Mouse (Mus musculus): ENCODE data around the gene Erich3. TPM values are rescaled to one million over a fixed set of nuclear protein-coding genes. Genes with fewer than 3 reads are reported as not detected.

Gene Erich3
- total RNA-seq, 1 experiment from 2014 or later: not detected

- no peak for ATAC-seq (replicated peaks; ENCODE audit: low read depth, poor library complexity, severe bottlenecking)
Measured at GRCm38 (mm10) chr3:154761108-154761507, 97.4 kb downstream of the Erich3 start.

GRCm38 (mm10) chr3:154763374-154763773 is 99.7 kb downstream of the Erich3 start:
- ATAC-seq (replicated peaks; ENCODE audit: low read depth, poor library complexity, severe bottlenecking): no peak

GRCm38 (mm10) chr3:154764115-154764514 is 100.5 kb downstream of the Erich3 start:
- ATAC-seq (replicated peaks; ENCODE audit: low read depth, poor library complexity, severe bottlenecking): no peak

- ATAC-seq (replicated peaks; ENCODE audit: low read depth, poor library complexity, severe bottlenecking): no peak
Measured at GRCm38 (mm10) chr3:154766321-154766720, 102.7 kb downstream of the Erich3 start.

- ATAC-seq (replicated peaks; ENCODE audit: low read depth, poor library complexity, severe bottlenecking): no peak
Measured at GRCm38 (mm10) chr3:154771651-154772050, 108.0 kb downstream of the Erich3 start.

GRCm38 (mm10) chr3:154778836-154779595 is 115.4 kb downstream of the Erich3 start:
- ATAC-seq (replicated peaks; ENCODE audit: low read depth, poor library complexity, severe bottlenecking): no peak

GRCm38 (mm10) chr3:154786354-154786753 is 122.7 kb downstream of the Erich3 start:
- ATAC-seq (replicated peaks; ENCODE audit: low read depth, poor library complexity, severe bottlenecking): no peak

- no peak for ATAC-seq (replicated peaks; ENCODE audit: low read depth, poor library complexity, severe bottlenecking)
Measured at GRCm38 (mm10) chr3:154787611-154788010, 124.0 kb downstream of the Erich3 start.

GRCm38 (mm10) chr3:154793571-154793970 is 129.9 kb downstream of the Erich3 start:
- no peak for ATAC-seq (replicated peaks; ENCODE audit: low read depth, poor library complexity, severe bottlenecking)

- no peak for ATAC-seq (replicated peaks; ENCODE audit: low read depth, poor library complexity, severe bottlenecking)
Measured at GRCm38 (mm10) chr3:154798806-154799205, 135.1 kb downstream of the Erich3 start.

- no peak for ATAC-seq (replicated peaks; ENCODE audit: low read depth, poor library complexity, severe bottlenecking)
Measured at GRCm38 (mm10) chr3:154800454-154800853, 136.8 kb downstream of the Erich3 start.

- ATAC-seq (replicated peaks; ENCODE audit: low read depth, poor library complexity, severe bottlenecking): no peak
Measured at GRCm38 (mm10) chr3:154800888-154801429, 137.3 kb downstream of the Erich3 start.

GRCm38 (mm10) chr3:154806626-154807025 is 143.0 kb downstream of the Erich3 start:
- ATAC-seq (replicated peaks; ENCODE audit: low read depth, poor library complexity, severe bottlenecking): no peak

GRCm38 (mm10) chr3:154810273-154810870 is 146.7 kb downstream of the Erich3 start:
- ATAC-seq (replicated peaks; ENCODE audit: low read depth, poor library complexity, severe bottlenecking): no peak

- no peak for ATAC-seq (replicated peaks; ENCODE audit: low read depth, poor library complexity, severe bottlenecking)
Measured at GRCm38 (mm10) chr3:154811281-154811680, 147.6 kb downstream of the Erich3 start.

- ATAC-seq (replicated peaks; ENCODE audit: low read depth, poor library complexity, severe bottlenecking): no peak
Measured at GRCm38 (mm10) chr3:154811833-154812232, 148.2 kb downstream of the Erich3 start.

- ATAC-seq (replicated peaks; ENCODE audit: low read depth, poor library complexity, severe bottlenecking): no peak
Measured at GRCm38 (mm10) chr3:154812893-154813292, 149.2 kb downstream of the Erich3 start.

GRCm38 (mm10) chr3:154815606-154816005 is 151.9 kb downstream of the Erich3 start:
- ATAC-seq (replicated peaks; ENCODE audit: low read depth, poor library complexity, severe bottlenecking): no peak

- ATAC-seq (replicated peaks; ENCODE audit: low read depth, poor library complexity, severe bottlenecking): no peak
Measured at GRCm38 (mm10) chr3:154816231-154816630, 152.6 kb downstream of the Erich3 start.

GRCm38 (mm10) chr3:154816801-154817625 is 153.4 kb downstream of the Erich3 start:
- no peak for ATAC-seq (replicated peaks; ENCODE audit: low read depth, poor library complexity, severe bottlenecking)

Measured in common myeloid progenitor, adult 5-6 weeks (primary cell).